Mouse (Mus musculus): ENCODE results near the gene Hyal3. TPM values are rescaled to one million over a fixed set of nuclear protein-coding genes. Genes with fewer than 3 reads are reported as not detected.
"Not testable (repeated sequence)": the region's sequence is repeated elsewhere in the genome, so short reads cannot be mapped to it uniquely, and the experiment has no call there.

Hyal3 gene
- total RNA-seq, 1 experiment from 2014 or later, result 0.35 TPM

DNA sequence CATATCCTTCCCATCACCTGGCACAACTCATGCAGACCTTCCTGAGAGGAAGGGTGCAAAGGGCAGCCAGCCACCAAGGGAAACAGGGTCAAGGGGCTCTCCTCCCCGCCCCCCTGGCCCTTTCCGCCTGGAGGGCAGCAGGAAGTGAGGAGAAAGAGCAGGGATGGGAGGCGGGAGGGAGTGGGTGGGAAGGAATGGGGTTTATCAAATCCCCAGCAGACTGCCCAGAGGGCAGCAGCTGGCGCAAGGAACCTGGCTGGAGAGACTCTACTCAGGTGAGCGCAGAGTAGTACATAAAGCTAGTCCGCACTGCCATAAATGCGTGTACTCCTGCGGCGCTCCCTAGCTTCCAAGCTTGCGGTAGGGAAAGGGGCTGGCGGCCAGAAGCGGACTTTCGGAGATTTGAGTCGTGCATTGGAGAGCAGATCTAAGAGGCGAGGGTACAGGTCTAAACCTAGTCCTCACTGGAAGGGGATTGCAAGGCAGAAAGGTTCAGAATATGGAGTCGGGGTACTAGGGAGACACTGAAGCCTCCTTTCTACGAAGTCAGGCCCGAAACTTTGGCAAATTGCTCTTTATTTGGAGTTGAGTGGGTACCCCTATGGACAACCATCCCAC, 12.8 kb upstream of the Hyal3 start, which contains the start of gene Hyal2:
Gene Hyal2, plus strand, starts transcription at position 244 of the 618 bp plus-strand sequence.
- ATAC-seq (replicated peaks in 1 of 2; ENCODE audit: insufficient read depth in 1 of 2, low FRiP score in 2 of 2, low TSS enrichment in 1 of 2, low read depth in 1 of 2, poor library complexity in 2 of 2, severe bottlenecking in 2 of 2), result no peak

DNA sequence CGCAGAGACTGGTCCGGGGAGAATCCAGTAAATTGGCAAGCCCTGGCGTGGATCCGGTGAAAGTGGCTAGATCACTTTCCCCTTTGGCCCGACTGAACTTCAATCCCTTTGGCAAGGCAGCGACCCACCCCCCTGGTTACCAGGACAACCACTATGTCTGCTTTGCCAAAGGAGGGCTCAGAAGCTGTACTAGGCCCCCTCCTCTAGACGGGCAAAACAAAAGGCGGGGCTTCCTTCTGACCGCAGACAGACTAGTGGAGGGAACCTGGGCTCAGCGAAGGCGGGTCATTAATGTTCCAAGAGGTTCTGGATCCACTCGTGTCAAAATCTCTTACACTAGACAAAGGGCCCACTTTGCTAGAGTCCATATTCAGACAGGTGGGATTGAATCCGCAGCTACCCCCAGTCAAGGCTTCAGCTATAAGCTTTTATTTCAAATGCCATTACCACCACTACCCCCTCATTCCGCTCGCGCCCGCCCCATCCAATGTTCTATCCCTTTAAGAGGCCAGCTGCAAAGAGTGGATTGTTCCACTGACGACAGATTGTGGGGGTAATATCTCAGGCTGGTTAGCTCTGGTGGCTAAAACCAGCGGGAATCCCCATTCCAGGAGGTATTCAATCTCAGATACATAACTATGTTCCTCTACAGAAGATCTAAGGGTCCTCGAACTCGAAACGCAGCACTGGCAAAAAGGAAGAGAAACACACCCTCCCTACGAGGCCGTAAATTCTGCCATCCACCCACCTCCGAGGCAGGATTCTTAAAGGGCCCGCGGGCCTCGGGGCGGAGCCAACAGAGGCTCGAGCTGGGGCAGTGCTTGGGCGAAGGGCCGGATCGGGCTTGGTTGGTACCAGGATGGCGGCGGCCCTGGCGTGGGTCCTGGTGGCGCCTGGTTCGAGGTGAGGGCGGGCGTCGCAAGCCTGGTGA, 12.0 kb upstream of the Hyal3 start:
- ATAC-seq (replicated peaks in 1 of 2; ENCODE audit: insufficient read depth in 1 of 2, low FRiP score in 2 of 2, low TSS enrichment in 1 of 2, low read depth in 1 of 2, poor library complexity in 2 of 2, severe bottlenecking in 2 of 2), result peak; percentile 76

DNA sequence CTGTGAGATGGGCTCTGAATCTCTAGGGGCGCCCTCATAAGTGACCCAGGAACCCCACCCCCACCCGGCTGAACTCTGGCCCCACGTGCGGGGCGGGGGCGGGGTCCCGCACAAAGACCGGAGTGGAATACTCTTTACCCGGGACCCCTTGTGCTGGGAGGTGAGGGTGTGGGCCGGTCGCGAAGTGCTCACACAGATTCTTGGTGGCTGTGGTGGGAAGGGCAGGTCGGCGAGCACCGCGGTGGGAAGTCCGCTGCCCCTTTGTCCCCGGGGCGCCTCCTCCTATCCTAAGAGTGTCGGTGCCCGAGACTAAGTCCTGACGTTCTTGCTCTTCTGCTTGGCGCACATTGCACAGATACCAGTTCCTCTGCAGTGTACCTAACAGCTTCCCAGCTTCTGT, 11.3 kb upstream of the Hyal3 start:
- no peak; a peak in 1 of 4 replicates for ATAC-seq (replicated peaks in 1 of 2; ENCODE audit: insufficient read depth in 1 of 2, low FRiP score in 2 of 2, low TSS enrichment in 1 of 2, low read depth in 1 of 2, poor library complexity in 2 of 2, severe bottlenecking in 2 of 2)

DNA sequence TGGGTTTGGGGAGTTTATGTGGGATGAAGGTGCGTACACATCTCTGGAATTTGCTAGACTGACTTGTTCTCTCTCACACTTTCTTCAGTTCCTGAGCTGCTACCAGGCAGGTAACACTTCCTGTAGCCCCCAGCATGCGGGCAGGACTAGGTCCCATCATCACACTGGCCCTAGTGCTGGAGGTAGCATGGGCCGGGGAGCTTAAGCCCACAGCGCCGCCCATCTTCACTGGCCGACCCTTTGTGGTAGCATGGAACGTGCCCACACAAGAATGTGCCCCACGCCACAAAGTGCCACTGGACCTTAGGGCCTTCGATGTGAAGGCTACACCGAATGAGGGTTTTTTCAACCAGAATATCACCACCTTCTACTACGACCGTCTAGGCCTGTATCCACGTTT, 10.6 kb upstream of the Hyal3 start:
- ATAC-seq (replicated peaks in 1 of 2; ENCODE audit: insufficient read depth in 1 of 2, low FRiP score in 2 of 2, low TSS enrichment in 1 of 2, low read depth in 1 of 2, poor library complexity in 2 of 2, severe bottlenecking in 2 of 2), result no peak

DNA sequence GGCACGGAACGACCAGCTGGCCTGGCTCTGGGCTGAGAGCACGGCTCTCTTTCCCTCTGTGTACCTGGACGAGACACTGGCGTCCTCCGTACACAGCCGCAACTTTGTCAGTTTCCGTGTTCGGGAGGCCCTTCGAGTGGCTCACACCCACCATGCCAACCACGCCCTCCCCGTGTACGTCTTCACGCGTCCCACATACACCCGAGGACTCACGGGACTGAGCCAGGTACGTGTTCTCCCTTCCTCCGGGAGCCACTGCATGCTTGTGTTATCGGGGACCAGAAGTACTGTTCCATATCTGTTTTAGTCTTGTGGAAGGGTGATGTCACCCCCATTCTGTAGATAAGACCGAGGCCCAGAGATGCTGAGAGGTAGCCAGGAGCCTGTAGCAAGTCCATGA, 9.8 kb upstream of the Hyal3 start:
- no peak for ATAC-seq (replicated peaks in 1 of 2; ENCODE audit: insufficient read depth in 1 of 2, low FRiP score in 2 of 2, low TSS enrichment in 1 of 2, low read depth in 1 of 2, poor library complexity in 2 of 2, severe bottlenecking in 2 of 2)

DNA sequence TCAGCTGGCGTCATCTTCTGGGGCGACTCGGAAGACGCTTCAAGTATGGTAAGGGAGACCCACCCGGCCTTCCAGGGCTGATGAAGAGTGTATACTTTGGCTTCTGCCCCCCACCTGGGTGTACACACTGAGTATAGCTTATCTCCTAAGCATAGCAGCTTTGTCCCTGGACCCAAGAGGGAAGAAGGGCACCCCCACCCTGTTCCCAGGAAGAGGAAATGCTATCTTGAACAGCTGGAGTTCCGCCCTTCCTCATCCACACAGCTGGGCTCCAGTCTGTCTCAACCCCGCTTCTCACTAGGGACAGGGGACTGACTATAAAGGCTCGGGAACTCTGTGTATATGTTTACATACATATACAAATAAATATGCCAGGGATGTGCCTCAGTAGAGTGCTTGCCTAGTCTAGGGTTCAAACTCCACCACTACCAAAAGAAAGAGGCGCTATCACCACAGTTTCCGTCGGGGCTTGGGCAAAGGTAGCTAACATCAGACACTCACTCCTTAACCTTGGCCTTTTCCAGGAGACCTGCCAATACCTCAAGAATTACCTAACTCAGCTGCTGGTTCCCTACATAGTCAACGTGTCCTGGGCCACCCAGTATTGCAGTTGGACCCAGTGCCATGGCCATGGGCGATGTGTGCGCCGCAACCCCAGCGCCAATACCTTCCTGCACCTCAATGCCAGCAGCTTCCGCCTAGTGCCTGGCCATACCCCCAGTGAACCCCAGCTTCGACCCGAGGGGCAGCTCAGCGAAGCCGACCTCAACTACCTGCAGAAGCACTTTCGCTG, 8.9 kb upstream of the Hyal3 start:
- ATAC-seq (replicated peaks in 1 of 2; ENCODE audit: insufficient read depth in 1 of 2, low FRiP score in 2 of 2, low TSS enrichment in 1 of 2, low read depth in 1 of 2, poor library complexity in 2 of 2, severe bottlenecking in 2 of 2), result no peak

DNA sequence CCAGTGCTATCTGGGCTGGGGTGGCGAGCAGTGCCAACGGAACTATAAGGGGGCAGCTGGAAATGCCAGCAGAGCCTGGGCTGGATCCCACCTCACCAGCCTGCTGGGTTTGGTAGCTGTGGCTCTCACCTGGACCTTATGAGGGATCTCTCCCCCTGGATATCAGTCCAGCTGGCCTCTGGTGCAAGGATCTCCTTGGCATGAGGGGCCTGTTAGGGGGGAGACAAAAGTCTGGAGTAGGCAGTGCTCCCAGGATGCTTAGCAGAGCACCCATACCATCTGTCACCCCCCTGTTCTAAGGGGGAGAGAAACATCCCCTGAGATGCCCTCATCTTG, 8.3 kb upstream of the Hyal3 start:
- ATAC-seq (replicated peaks in 1 of 2; ENCODE audit: insufficient read depth in 1 of 2, low FRiP score in 2 of 2, low TSS enrichment in 1 of 2, low read depth in 1 of 2, poor library complexity in 2 of 2, severe bottlenecking in 2 of 2), result no peak

DNA sequence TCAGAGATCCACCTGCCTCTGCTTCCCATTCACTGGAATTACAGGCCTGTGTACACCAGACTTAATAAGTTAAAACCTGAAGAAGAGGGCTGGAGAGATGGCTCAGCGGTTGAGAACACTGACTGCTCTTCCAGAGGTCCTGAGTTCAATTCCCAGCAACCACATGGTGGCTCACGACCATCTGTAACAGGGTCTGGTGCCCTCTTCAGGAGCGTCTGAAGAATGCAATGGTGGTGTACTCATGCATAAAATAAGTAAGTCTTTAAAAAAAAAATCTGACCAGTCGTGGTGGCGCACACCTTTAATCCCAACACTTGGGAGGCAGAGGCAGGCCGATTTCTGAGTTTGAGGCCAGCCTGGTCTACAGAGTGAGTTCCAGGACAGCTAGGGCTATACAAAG, 6.8 kb upstream of the Hyal3 start:
- ATAC-seq (replicated peaks in 1 of 2; ENCODE audit: insufficient read depth in 1 of 2, low FRiP score in 2 of 2, low TSS enrichment in 1 of 2, low read depth in 1 of 2, poor library complexity in 2 of 2, severe bottlenecking in 2 of 2), result not testable (repeated sequence)

DNA sequence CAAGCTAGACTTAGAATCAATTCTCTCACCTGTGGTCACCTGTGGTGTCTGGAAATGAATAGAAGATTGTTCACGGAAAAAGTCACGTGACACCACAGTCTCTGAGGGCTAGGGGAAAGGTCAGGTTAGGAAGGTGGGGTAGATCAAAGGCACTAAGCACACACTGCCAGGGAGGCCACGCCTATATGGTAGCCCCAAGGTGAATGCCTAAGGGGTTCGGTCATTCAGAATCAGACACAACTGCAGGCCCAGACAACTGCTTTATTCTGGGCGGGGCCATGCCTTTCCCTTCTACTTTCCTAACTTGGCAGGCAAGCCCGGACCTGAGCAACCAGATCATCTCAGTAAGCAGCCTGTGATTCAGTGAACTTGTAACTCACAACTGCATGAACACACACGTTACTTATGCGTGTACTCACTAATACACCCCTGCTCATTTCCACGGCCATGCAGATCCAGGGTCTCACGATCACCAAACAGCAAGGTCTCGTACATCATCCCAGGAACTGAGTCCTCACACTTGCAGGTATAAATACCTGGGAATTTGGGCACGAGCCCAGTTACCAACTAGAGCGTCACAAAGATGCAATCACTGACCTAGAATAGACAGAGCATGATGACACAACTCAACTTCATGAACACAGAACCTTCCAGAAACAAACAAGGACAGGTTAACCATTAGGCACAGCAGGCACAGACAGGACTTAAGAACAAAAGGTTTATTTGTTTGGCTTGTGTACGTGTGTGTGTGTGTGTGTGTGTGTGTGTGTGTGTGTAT, 4.8 kb upstream of the Hyal3 start:
- ATAC-seq (replicated peaks in 1 of 2; ENCODE audit: insufficient read depth in 1 of 2, low FRiP score in 2 of 2, low TSS enrichment in 1 of 2, low read depth in 1 of 2, poor library complexity in 2 of 2, severe bottlenecking in 2 of 2), result no peak

DNA sequence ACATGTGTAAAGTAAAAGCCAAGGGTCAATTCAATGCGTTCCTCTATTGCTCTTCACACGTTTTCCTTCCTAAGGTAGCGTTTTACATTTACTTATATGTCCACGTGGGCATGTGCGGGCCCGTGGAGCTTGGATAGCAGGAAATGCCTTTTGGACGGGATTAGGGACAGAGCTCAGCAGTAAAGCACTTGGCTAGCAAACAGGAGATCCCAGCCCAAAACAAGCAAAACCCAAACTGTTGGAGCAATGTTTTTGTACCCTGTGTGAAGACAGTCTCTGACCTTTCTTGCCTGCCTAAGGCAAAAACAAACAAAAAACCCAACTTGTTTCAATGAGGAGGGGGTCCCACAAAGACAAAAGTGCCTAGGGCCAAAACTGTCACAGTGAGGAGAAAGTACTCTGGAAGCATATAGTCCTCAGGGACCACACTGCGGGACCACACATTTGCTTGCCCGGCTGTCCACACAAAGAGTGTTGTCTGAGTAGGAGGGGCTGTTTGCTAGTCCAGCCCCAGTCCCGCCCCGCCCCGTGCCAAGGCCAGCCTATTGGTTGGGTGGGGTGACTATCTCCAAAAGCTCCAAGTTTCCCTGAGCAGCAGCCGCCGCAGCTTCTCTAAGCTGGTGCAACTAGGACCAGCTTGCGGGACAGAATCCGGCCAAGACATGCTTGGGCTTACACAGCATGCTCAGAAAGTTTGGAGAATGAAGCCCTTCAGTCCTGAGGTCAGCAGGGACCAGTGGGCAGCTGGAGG, 4.1 kb upstream of the Hyal3 start, which contains the start of gene Hyal1:
Gene Hyal1, plus strand, starts transcription at position 571 of the 751 bp plus-strand sequence.
- ATAC-seq (replicated peaks in 1 of 2; ENCODE audit: insufficient read depth in 1 of 2, low FRiP score in 2 of 2, low TSS enrichment in 1 of 2, low read depth in 1 of 2, poor library complexity in 2 of 2, severe bottlenecking in 2 of 2), result peak; percentile 39 to 46; a peak in 2 of 4 replicates

DNA sequence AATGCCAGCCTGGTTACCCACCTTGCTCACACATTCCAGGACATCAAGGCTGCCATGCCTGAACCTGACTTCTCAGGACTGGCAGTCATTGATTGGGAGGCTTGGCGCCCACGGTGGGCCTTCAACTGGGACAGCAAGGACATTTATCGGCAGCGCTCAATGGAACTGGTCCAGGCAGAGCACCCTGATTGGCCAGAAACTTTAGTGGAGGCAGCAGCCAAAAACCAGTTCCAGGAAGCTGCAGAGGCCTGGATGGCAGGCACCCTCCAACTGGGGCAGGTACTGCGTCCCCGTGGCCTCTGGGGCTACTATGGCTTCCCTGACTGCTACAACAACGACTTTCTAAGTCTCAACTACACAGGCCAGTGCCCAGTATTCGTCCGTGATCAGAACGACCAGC, 2.7 kb upstream of the Hyal3 start:
- ATAC-seq (replicated peaks in 1 of 2; ENCODE audit: insufficient read depth in 1 of 2, low FRiP score in 2 of 2, low TSS enrichment in 1 of 2, low read depth in 1 of 2, poor library complexity in 2 of 2, severe bottlenecking in 2 of 2), result no peak

DNA sequence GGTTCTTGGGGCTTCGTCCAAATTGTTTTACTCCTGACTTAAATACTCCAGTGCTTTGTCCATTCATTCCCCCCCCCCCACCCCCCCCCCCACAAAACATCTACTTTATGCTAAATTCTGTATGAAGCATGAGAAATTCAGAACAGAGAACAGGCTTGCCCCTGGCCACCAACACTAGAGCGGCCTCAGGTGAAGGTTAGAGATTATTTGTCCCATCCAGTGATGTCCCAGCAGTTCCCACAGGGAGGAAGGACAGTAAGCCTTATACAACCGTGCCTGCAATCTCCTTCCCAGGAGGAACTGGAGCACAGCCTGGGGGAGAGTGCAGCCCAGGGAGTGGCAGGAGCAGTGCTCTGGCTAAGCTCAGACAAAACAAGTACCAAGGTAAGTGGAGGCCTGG, 2.0 kb upstream of the Hyal3 start, which contains the start of gene Naa80:
Gene Naa80, plus strand, starts transcription at position 301 of the 400 bp plus-strand sequence.
- ATAC-seq (replicated peaks in 1 of 2; ENCODE audit: insufficient read depth in 1 of 2, low FRiP score in 2 of 2, low TSS enrichment in 1 of 2, low read depth in 1 of 2, poor library complexity in 2 of 2, severe bottlenecking in 2 of 2), result no peak

DNA sequence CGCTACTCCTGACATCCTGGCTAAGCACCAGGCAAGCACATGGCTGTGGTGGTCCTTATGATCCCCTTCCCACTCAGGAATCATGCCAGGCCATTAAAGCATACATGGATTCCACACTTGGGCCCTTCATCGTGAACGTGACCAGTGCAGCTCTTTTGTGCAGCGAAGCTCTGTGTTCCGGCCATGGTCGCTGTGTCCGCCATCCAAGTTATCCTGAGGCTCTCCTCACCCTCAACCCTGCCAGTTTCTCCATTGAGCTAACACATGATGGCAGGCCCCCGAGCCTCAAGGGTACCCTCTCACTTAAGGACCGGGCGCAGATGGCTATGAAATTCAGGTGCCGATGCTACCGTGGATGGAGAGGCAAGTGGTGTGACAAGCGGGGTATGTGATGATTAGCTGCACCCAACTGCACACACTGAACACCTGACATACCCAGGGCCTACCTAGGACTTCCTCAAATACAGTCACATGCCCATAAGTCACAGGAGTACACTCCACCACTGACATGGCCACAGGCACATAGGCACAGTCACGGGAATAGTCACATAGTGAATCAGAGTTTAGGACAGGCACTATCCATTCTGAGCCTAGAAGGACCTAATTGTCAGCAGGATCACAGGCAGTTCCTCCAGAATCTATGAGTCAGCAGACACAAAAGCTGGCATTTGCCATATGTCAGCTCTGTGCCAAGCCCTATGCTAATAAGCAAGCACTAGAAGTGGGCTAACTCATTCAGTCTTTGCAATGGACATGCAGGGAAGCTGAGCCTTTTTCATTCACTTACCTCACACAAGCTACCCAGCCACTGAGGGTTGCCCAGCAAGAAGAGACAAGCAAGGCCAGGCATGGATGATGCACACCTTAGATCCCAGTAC, 1.4 kb upstream of the Hyal3 start:
- ATAC-seq (replicated peaks in 1 of 2; ENCODE audit: insufficient read depth in 1 of 2, low FRiP score in 2 of 2, low TSS enrichment in 1 of 2, low read depth in 1 of 2, poor library complexity in 2 of 2, severe bottlenecking in 2 of 2), result no peak

DNA sequence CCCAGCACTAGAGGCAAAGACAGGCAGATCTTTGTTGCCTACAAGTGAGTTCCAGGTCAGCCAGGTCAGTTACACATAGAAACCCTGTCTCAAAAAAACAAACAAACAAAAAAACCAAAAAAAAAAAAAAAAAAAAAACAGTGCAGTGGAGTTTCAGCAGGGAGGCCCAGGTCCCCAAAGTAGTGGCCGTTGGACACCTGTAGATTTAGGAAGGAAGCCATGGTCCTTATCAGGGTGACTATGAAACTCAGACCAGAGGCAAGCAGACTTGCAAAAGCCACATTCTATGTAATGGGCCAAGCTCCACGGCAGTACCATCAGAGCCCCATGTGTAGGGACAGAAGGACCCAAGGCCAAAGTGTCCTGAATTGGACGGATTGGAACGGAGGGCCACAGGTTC, 966 bp downstream of the Hyal3 start:
- no peak for ATAC-seq (replicated peaks in 1 of 2; ENCODE audit: insufficient read depth in 1 of 2, low FRiP score in 2 of 2, low TSS enrichment in 1 of 2, low read depth in 1 of 2, poor library complexity in 2 of 2, severe bottlenecking in 2 of 2)

DNA sequence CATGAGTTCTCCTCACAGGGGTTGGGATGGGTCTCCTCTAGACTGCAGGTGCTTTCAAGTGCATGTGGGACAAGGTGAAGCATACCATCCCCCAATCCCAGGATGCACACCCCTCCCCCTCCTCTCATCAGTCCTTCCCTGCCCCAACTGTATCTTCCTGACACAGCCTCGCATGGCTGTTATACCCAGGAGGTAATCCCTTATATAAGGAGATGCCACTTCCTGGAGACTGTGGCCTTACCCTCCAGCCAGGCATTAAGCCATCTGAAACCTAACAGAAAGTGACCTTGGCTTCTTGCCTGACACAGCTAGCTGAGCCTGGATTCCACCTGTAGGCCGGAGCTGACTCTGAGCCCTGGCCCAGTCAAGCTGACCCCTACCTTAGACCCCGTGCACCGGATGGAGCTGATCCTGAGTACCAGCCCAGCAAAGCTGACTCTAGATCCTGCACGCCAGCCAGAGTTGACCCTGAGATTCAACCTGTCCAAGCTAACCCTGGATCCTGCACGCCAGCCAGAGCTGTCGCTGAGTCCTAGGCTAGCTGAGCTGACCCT, 2.0 kb downstream of the Hyal3 start:
- no peak for ATAC-seq (replicated peaks in 1 of 2; ENCODE audit: insufficient read depth in 1 of 2, low FRiP score in 2 of 2, low TSS enrichment in 1 of 2, low read depth in 1 of 2, poor library complexity in 2 of 2, severe bottlenecking in 2 of 2)
